Mouse (Mus musculus) hindbrain, embryonic 10.5 days (tissue): ENCODE data around the gene Eif4ebp2. TPM values are rescaled to one million over a fixed set of nuclear protein-coding genes. Genes with fewer than 3 reads are reported as not detected.

ENCODE experiments used
- DNase-seq: peaks from one replicate; pipeline ENCODE4 v3.0.0-alpha.2; 2017; ENCODE audit warnings: low spot score
- H3K27ac ChIP-seq: fragments of 300-500 bp; sonication (generic); 2 replicates; pipeline ENCODE4 v1.5.1; 2016; ENCODE audit warnings: mild to moderate bottlenecking, moderate library complexity
- H3K27me3 ChIP-seq: fragments of 300-500 bp; sonication (generic); 2 replicates; pipeline ENCODE4 v1.6.1; 2016; ENCODE audit warnings: mild to moderate bottlenecking; ENCODE audit not compliant: poor library complexity, insufficient read depth, severe bottlenecking
- H3K36me3 ChIP-seq: fragments of 300-500 bp; sonication (generic); 2 replicates; pipeline ENCODE4 v1.6.1; 2016; ENCODE audit warnings: mild to moderate bottlenecking, moderate library complexity
- H3K4me1 ChIP-seq: fragments of 300-500 bp; sonication (generic); replicated peaks from 2 replicates; pipeline ENCODE4 v1.6.1; 2016; ENCODE audit warnings: mild to moderate bottlenecking
- H3K4me3 ChIP-seq: fragments of 300-500 bp; sonication (generic); 2 replicates; pipeline ENCODE4 v1.5.1; 2016; ENCODE audit warnings: mild to moderate bottlenecking, moderate library complexity
- H3K9me3 ChIP-seq: fragments of 300-500 bp; sonication (generic); 2 replicates; pipeline ENCODE4 v1.6.1; 2016; ENCODE audit warnings: mild to moderate bottlenecking, moderate library complexity
- WGBS: fragments of 180-500 bp; shearing (Covaris S2); methylation state at CpG from one replicate; pipeline ENCODE4 v1.1.7; 2016; 5-methylcytosine and 5-hydroxymethylcytosine counted together
- polyA plus RNA-seq: library from polyadenylated mRNA; unstranded; fragments of >200 nt; fragmentation: Nextera tagmentation; extraction: Ambion mirVana; gene quantifications from 2 replicates; pipeline ENCODE4 v1.2.1, GENCODE M21; 2016

Eif4ebp2 gene
- polyA plus RNA-seq, 1 experiment from 2014 or later: 76.8 TPM

GRCm38 (mm10) chr10:61451931-61452617 lies 387 bp downstream of the Eif4ebp2 start:
- peak; percentile 58 for DNase-seq
- Histone ChIP-seq H3K27ac (peak overlapping the region; percentile 94), H3K4me3 (peak overlapping the region; percentile 100), H3K4me1 (peaks cover 42% of the 10 kb centered on the region), H3K36me3 (peaks cover 36% of the 10 kb centered on the region), H3K27me3 (no peaks in the 10 kb centered on the region), H3K9me3 (no peaks in the 10 kb centered on the region)
- under 1% methylated on average over 47 of the region's 62 CpGs for WGBS

GRCm38 (mm10) chr10:61451463-61451930 lies 964 bp downstream of the Eif4ebp2 start:
- H3K27ac ChIP-seq: peak overlapping the region; percentile 94
- H3K4me3 ChIP-seq: peak overlapping the region; percentile 100
- DNase-seq: peak; percentile 19
- H3K9me3 ChIP-seq: no peaks in the 10 kb centered on the region
- peaks cover 42% of the 10 kb centered on the region for H3K36me3 ChIP-seq
- H3K4me1 ChIP-seq: peaks cover 45% of the 10 kb centered on the region
- H3K27me3 ChIP-seq: no peaks in the 10 kb centered on the region
- WGBS: 12% methylated on average over 8 of the region's 8 CpGs

DNA sequence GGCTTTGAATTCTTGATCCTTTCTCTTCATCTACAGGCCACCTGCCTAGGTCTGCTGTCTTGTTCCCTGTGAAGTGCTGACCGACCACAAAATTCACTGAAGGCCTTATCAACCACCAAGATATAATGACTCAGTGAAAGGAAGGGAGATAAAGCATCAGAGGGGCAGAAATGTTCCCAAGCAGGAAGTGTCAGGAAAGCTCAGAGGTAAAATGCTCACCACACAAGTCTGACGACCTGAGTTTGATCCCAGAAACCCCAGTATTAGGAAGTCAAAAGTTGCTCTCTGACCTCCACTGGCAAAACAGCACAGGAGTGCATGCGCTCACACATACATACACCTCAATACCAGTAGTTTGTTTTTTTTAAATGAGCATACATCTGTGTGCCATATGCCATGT lies 3.6 kb downstream of the Eif4ebp2 start:
- Histone ChIP-seq H3K9me3 (no peaks in the 10 kb centered on the region), H3K27me3 (no peaks in the 10 kb centered on the region), H3K4me1 (peaks cover 65% of the 10 kb centered on the region), H3K27ac (no peak overlapping the region), H3K4me3 (no peak overlapping the region), H3K36me3 (peaks cover 49% of the 10 kb centered on the region)
- 85% methylated on average over 3 of the region's 3 CpGs for WGBS
- DNase-seq: no peak

- Histone ChIP-seq H3K27me3 (no peaks in the 10 kb centered on the region), H3K4me3 (no peak overlapping the region), H3K27ac (no peak overlapping the region), H3K9me3 (no peaks in the 10 kb centered on the region), H3K4me1 (peaks cover 71% of the 10 kb centered on the region), H3K36me3 (peaks cover 52% of the 10 kb centered on the region)
- WGBS: 83% methylated on average over 10 of the region's 10 CpGs
- DNase-seq: no peak
These were observed 4.7 kb downstream of the Eif4ebp2 start for GRCm38 (mm10) chr10:61447581-61448353.

DNA sequence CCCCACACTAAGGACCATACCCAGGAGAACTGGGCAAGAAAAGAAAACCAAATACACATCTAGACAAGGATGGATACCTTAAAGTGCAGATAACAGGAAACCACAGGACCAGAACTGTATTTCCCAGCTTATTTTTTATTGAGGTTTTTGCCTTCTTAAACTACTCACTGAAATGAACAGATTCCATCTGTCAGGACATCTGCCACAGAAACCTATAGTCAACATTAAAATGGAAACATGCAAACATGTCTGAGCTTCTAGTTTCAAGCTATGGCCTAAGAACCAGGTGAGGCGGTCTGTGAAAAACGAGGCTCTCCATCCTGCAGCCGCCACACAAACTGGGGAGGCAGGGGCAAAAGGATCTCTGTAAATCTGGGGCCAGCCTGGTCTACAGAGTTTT lies 7.4 kb downstream of the Eif4ebp2 start:
- no peak for DNase-seq
- 87% methylated on average over 3 of the region's 3 CpGs for whole genome bisulfite sequencing
- peaks cover 56% of the 10 kb centered on the region for H3K4me1 ChIP-seq
- H3K27ac ChIP-seq: no peak overlapping the region
- no peaks in the 10 kb centered on the region for H3K9me3 ChIP-seq
- H3K27me3 ChIP-seq: no peaks in the 10 kb centered on the region
- peaks cover 65% of the 10 kb centered on the region for H3K36me3 ChIP-seq
- no peak overlapping the region for H3K4me3 ChIP-seq

GRCm38 (mm10) chr10:61443876-61444275 lies 8.6 kb downstream of the Eif4ebp2 start:
- H3K4me3 ChIP-seq: no peak overlapping the region
- H3K27ac ChIP-seq: no peak overlapping the region
- no peak for DNase-seq
- H3K4me1 ChIP-seq: peaks cover 46% of the 10 kb centered on the region
- H3K27me3 ChIP-seq: no peaks in the 10 kb centered on the region
- peaks cover 59% of the 10 kb centered on the region for H3K36me3 ChIP-seq
- WGBS: 83% methylated on average over 1 of the region's 1 CpGs
- H3K9me3 ChIP-seq: no peaks in the 10 kb centered on the region

- no peak for DNase-seq
- Histone ChIP-seq H3K4me1 (peaks cover 43% of the 10 kb centered on the region), H3K4me3 (no peak overlapping the region), H3K9me3 (no peaks in the 10 kb centered on the region), H3K27me3 (no peaks in the 10 kb centered on the region), H3K36me3 (peaks cover 59% of the 10 kb centered on the region), H3K27ac (no peak overlapping the region)
- WGBS: 80% methylated on average over 6 of the region's 6 CpGs
These were observed 9.0 kb downstream of the Eif4ebp2 start for GRCm38 (mm10) chr10:61443456-61443855.

- WGBS: 83% methylated on average over 7 of the region's 7 CpGs
- DNase-seq: no peak
- H3K27ac ChIP-seq: no peak overlapping the region
- H3K4me3 ChIP-seq: no peak overlapping the region
- no peaks in the 10 kb centered on the region for H3K9me3 ChIP-seq
- H3K27me3 ChIP-seq: no peaks in the 10 kb centered on the region
- H3K36me3 ChIP-seq: peaks cover 52% of the 10 kb centered on the region
- H3K4me1 ChIP-seq: peaks cover 22% of the 10 kb centered on the region
These were observed 12.2 kb downstream of the Eif4ebp2 start for GRCm38 (mm10) chr10:61440202-61440800.

DNA sequence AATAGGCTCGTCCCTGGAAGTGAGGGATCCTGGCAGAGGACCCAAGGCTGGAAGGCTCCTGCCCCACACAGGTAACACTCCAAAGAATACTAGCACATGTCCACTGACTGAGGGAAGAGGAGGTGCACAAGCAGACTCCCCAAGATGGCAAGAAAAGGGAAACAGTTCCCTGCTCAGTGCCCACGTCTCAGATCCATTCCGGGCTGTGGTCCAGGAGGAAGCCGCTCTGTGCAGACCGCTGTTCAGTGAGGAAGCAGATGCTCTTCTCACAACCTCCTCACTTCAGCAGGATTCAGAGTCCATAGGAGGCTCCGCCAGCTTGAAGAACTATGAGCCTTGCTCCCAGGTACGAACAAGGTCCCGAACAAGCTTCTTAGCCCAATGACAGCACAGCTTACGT lies 21.1 kb downstream of the Eif4ebp2 start:
- 96% methylated on average over 9 of the region's 9 CpGs for WGBS
- DNase-seq: no peak
- Histone ChIP-seq H3K27me3 (no peaks in the 10 kb centered on the region), H3K4me1 (no peaks in the 10 kb centered on the region; the same call in 1 of the 2 replicates), H3K9me3 (no peaks in the 10 kb centered on the region), H3K27ac (no peak overlapping the region), H3K4me3 (no peak overlapping the region), H3K36me3 (peaks cover 84% of the 10 kb centered on the region)

GRCm38 (mm10) chr10:61429043-61429442 lies 23.4 kb downstream of the Eif4ebp2 start:
- Histone ChIP-seq H3K4me1 (peaks cover 12% of the 10 kb centered on the region), H3K27me3 (no peaks in the 10 kb centered on the region), H3K9me3 (no peaks in the 10 kb centered on the region), H3K4me3 (no peak overlapping the region), H3K27ac (no peak overlapping the region), H3K36me3 (peaks cover 62% of the 10 kb centered on the region)
- no peak for DNase-seq
- WGBS: 93% methylated on average over 5 of the region's 5 CpGs

GRCm38 (mm10) chr10:61428416-61428815 lies 24.0 kb downstream of the Eif4ebp2 start:
- H3K4me3 ChIP-seq: no peak overlapping the region
- WGBS: 69% methylated on average over 4 of the region's 4 CpGs
- DNase-seq: no peak
- no peak overlapping the region for H3K27ac ChIP-seq
- H3K9me3 ChIP-seq: no peaks in the 10 kb centered on the region
- H3K27me3 ChIP-seq: no peaks in the 10 kb centered on the region
- H3K4me1 ChIP-seq: peaks cover 16% of the 10 kb centered on the region
- peaks cover 55% of the 10 kb centered on the region for H3K36me3 ChIP-seq

DNA sequence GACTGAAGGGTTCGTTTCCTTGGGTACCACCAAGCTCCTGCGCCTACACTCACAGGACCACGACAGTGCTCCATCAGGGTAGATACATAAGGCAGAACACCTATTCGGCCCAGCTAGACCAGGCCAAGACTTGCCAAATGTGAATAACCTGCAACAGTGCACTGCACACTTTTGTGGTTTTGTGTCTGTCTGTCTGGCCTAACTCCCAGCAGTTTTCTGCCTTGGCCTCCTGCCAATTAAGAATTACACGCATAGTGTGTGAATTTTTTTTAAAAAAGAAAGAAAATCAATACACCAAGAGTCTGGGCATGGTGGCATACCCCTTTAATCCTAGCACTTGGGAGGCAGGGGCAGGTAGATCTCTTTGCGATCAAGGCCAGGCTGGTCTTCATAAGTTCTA lies 24.5 kb downstream of the Eif4ebp2 start:
- Histone ChIP-seq H3K36me3 (peaks cover 51% of the 10 kb centered on the region), H3K4me1 (peaks cover 18% of the 10 kb centered on the region), H3K9me3 (no peaks in the 10 kb centered on the region), H3K27me3 (no peaks in the 10 kb centered on the region), H3K4me3 (no peak overlapping the region), H3K27ac (no peak overlapping the region)
- no peak for DNase-seq
- 93% methylated on average over 6 of the region's 6 CpGs for WGBS

GRCm38 (mm10) chr10:61426251-61426757 lies 26.2 kb downstream of the Eif4ebp2 start:
- Histone ChIP-seq H3K36me3 (peaks cover 34% of the 10 kb centered on the region), H3K4me3 (no peak overlapping the region), H3K27me3 (peaks cover 6% of the 10 kb centered on the region), H3K27ac (no peak overlapping the region), H3K9me3 (no peaks in the 10 kb centered on the region), H3K4me1 (peaks cover 18% of the 10 kb centered on the region)
- DNase-seq: no peak
- WGBS: 61% methylated on average over 2 of the region's 2 CpGs
